Mouse (Mus musculus) heart, embryonic 11.5 days (tissue): ENCODE results near the gene Pbp2. TPM values are rescaled to one million over a fixed set of nuclear protein-coding genes. Genes with fewer than 3 reads are reported as not detected.

Experiments used
- ATAC-seq: fragments of 200-750 bp; cut with Nextera tagmentation; replicated peaks from 2 replicates; pipeline ENCODE4 v1.8.0; 2017; ENCODE audit warnings: moderate library complexity; ENCODE audit not compliant: insufficient number of reproducible peaks, low FRiP score, low TSS enrichment
- H3K27ac ChIP-seq: fragments of 300-500 bp; sonication (generic); 2 replicates; pipeline ENCODE4 v1.5.1; 2014; ENCODE audit warnings: mild to moderate bottlenecking, low read depth, low read length
- H3K27me3 ChIP-seq: fragments of 300-500 bp; sonication (generic); 2 replicates; pipeline ENCODE4 v1.6.1; 2014; ENCODE audit warnings: mild to moderate bottlenecking, low read length, mixed read lengths; ENCODE audit not compliant: control insufficient read depth, insufficient read depth
- H3K36me3 ChIP-seq: fragments of 300-500 bp; sonication (generic); 2 replicates; pipeline ENCODE4 v1.6.1; 2014; ENCODE audit warnings: mild to moderate bottlenecking, low read length, moderate library complexity, mixed read lengths; ENCODE audit not compliant: control insufficient read depth, insufficient read depth
- H3K4me1 ChIP-seq: fragments of 300-500 bp; sonication (generic); 2 replicates; pipeline ENCODE4 v1.6.1; 2014; ENCODE audit warnings: low read length; ENCODE audit not compliant: control insufficient read depth, insufficient read depth
- H3K4me2 ChIP-seq: fragments of 300-500 bp; sonication (generic); 2 replicates; pipeline ENCODE4 v1.6.1; 2014; ENCODE audit warnings: mild to moderate bottlenecking, moderate library complexity
- H3K4me3 ChIP-seq: fragments of 300-500 bp; sonication (generic); 2 replicates; pipeline ENCODE4 v1.5.1; 2014; ENCODE audit warnings: low read depth, low read length
- H3K9ac ChIP-seq: fragments of 300-500 bp; sonication (generic); 2 replicates; pipeline ENCODE4 v1.6.1; 2014; ENCODE audit warnings: mild to moderate bottlenecking, low read depth, low read length, moderate library complexity
- H3K9me3 ChIP-seq: fragments of 300-500 bp; sonication (generic); replicated peaks from 2 replicates; pipeline ENCODE4 v1.6.1; 2016; ENCODE audit warnings: low read length; ENCODE audit not compliant: control insufficient read depth
- WGBS: fragments of 180-500 bp; shearing (Covaris S2); extraction: QIAGEN DNeasy Blood & Tissue Kit; methylation state at CpG from one replicate; pipeline ENCODE4 v1.1.7; 2014; ENCODE audit not compliant: insufficient replicate concordance; 5-methylcytosine and 5-hydroxymethylcytosine counted together
- polyA plus RNA-seq: library from polyadenylated mRNA; unstranded; fragments of >200 nt; fragmentation: Nextera tagmentation; extraction: Ambion mirVana; gene quantifications from 2 replicates; pipeline ENCODE4 v1.2.1, GENCODE M21; 2014

Gene Pbp2
- polyA plus RNA-seq, 1 experiment from 2014 or later: not detected

- ATAC-seq: no peak
- Histone ChIP-seq H3K9me3 (no peaks in the 10 kb centered on the region), H3K4me2 (no peak overlapping the region), H3K36me3 (no peaks in the 10 kb centered on the region), H3K9ac (no peak overlapping the region), H3K27ac (no peak overlapping the region), H3K4me3 (no peak overlapping the region), H3K4me1 (no peaks in the 10 kb centered on the region), H3K27me3 (no peaks in the 10 kb centered on the region)
- 75% methylated on average over 17 of the region's 17 CpGs for WGBS
Observed at GRCm38 (mm10) chr6:135296267-135296666, 13.9 kb downstream of the Pbp2 start.

DNA sequence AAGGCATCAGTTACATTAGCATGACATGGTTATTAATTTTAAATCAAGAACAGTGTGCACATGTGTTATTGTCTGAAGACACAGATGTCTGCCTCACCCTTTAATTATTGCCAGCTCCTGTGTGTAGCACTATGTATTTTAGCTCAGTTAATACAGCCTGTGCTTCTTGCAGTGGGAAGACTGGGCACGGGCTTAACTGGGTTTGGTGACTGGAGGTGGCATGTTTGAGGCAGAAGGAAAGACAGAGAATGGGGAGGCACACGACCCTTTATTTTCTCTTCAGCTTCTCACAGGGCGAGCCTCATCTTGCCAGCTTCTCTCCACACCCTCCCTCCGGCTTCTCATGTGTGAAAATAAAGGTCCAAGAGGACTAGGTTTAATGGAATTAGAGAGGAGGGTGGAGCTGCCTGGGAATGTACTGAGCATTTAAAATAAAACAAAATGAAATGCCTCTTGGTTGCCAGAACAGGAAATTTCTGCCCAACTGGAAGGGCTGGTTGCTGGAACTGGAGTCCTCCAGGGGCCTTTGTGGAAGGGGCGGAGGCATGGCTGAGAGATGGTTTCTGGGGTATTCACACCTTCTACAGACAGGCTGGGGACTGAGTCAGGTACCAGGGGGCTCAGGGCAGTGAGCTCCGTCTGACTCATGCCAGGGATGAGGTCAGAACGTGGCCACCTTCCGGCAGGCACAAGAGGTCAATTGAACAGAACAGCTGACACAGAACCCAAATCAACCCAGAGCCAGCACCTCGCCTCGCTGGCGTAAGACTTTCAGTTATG is 14.9 kb downstream of the Pbp2 start:
- WGBS: 69% methylated on average over 11 of the region's 11 CpGs
- no peak overlapping the region for H3K4me2 ChIP-seq

GRCm38 (mm10) chr6:135294150-135294549 is 16.1 kb downstream of the Pbp2 start:
- no peak overlapping the region for H3K4me2 ChIP-seq
- ATAC-seq: no peak
- H3K4me3 ChIP-seq: no peak overlapping the region
- no peaks in the 10 kb centered on the region for H3K36me3 ChIP-seq
- no peak overlapping the region for H3K9ac ChIP-seq
- no peaks in the 10 kb centered on the region for H3K4me1 ChIP-seq
- no peaks in the 10 kb centered on the region for H3K9me3 ChIP-seq
- 72% methylated on average over 6 of the region's 6 CpGs for WGBS
- no peaks in the 10 kb centered on the region for H3K27me3 ChIP-seq
- H3K27ac ChIP-seq: no peak overlapping the region

More for the DNA sequence above, 14.9 kb downstream of the Pbp2 start:
- Histone ChIP-seq H3K27ac (no peak overlapping the region), H3K4me3 (no peak overlapping the region), H3K9me3 (no peaks in the 10 kb centered on the region), H3K4me1 (no peaks in the 10 kb centered on the region), H3K27me3 (no peaks in the 10 kb centered on the region), H3K9ac (no peak overlapping the region), H3K36me3 (no peaks in the 10 kb centered on the region)
- no peak for ATAC-seq

- Histone ChIP-seq H3K27ac (no peak overlapping the region), H3K9ac (no peak overlapping the region), H3K36me3 (no peaks in the 10 kb centered on the region), H3K4me3 (no peak overlapping the region), H3K4me1 (no peaks in the 10 kb centered on the region), H3K9me3 (no peaks in the 10 kb centered on the region), H3K4me2 (no peak overlapping the region), H3K27me3 (no peaks in the 10 kb centered on the region)
- WGBS: 64% methylated on average over 4 of the region's 4 CpGs
- ATAC-seq: no peak
Observed at GRCm38 (mm10) chr6:135292391-135292790, 17.8 kb downstream of the Pbp2 start.

- WGBS: 40% methylated on average over 10 of the region's 10 CpGs
- H3K9ac ChIP-seq: no peak overlapping the region
- no peaks in the 10 kb centered on the region for H3K9me3 ChIP-seq
- H3K27me3 ChIP-seq: no peaks in the 10 kb centered on the region
- no peak overlapping the region for H3K27ac ChIP-seq
- H3K4me2 ChIP-seq: no peak overlapping the region
- peaks cover 4% of the 10 kb centered on the region; the same call in 1 of the 2 replicates for H3K4me1 ChIP-seq
- ATAC-seq: no peak
- no peak overlapping the region for H3K4me3 ChIP-seq
- no peaks in the 10 kb centered on the region for H3K36me3 ChIP-seq
Observed at GRCm38 (mm10) chr6:135279856-135280255, 30.3 kb downstream of the Pbp2 start.

- WGBS: 64% methylated on average over 5 of the region's 5 CpGs
Observed at GRCm38 (mm10) chr6:135279286-135279685, 30.9 kb downstream of the Pbp2 start.

GRCm38 (mm10) chr6:135278302-135278701 is 31.9 kb downstream of the Pbp2 start:
- no peak overlapping the region for H3K4me2 ChIP-seq
- H3K36me3 ChIP-seq: no peaks in the 10 kb centered on the region
- 79% methylated on average over 6 of the region's 6 CpGs for WGBS
- peaks cover 7% of the 10 kb centered on the region; the same call in 1 of the 2 replicates for H3K4me1 ChIP-seq
- no peak overlapping the region for H3K9ac ChIP-seq
- no peaks in the 10 kb centered on the region for H3K27me3 ChIP-seq
- no peak for ATAC-seq
- H3K9me3 ChIP-seq: no peaks in the 10 kb centered on the region
- H3K4me3 ChIP-seq: no peak overlapping the region
- H3K27ac ChIP-seq: no peak overlapping the region

More at GRCm38 (mm10) chr6:135279286-135279685, 30.9 kb downstream of the Pbp2 start:
- Histone ChIP-seq H3K27ac (no peak overlapping the region), H3K9ac (no peak overlapping the region), H3K4me1 (peaks cover 7% of the 10 kb centered on the region; the same call in 1 of the 2 replicates), H3K4me3 (no peak overlapping the region), H3K36me3 (no peaks in the 10 kb centered on the region), H3K4me2 (no peak overlapping the region), H3K9me3 (no peaks in the 10 kb centered on the region), H3K27me3 (no peaks in the 10 kb centered on the region)
- no peak for ATAC-seq

GRCm38 (mm10) chr6:135276474-135277295 is 33.5 kb downstream of the Pbp2 start:
- H3K9me3 ChIP-seq: no peaks in the 10 kb centered on the region
- no peak overlapping the region for H3K4me2 ChIP-seq
- H3K36me3 ChIP-seq: no peaks in the 10 kb centered on the region
- H3K4me3 ChIP-seq: no peak overlapping the region
- no peaks in the 10 kb centered on the region for H3K27me3 ChIP-seq
- H3K27ac ChIP-seq: no peak overlapping the region
- 47% methylated on average over 6 of the region's 6 CpGs for WGBS
- no peak overlapping the region for H3K9ac ChIP-seq
- H3K4me1 ChIP-seq: peaks cover 7% of the 10 kb centered on the region; the same call in 1 of the 2 replicates
- ATAC-seq: no peak
